Mouse (Mus musculus): ENCODE measurements around the gene Gtpbp6. TPM values are rescaled to one million over a fixed set of nuclear protein-coding genes. Genes with fewer than 3 reads are reported as not detected.
A peak's percentile ranks its signal among the peaks of the same experiment; 100 is the strongest.
"Not testable (repeated sequence)": the region's sequence is repeated elsewhere in the genome, so short reads cannot be mapped to it uniquely, and the experiment has no call there.

The Gtpbp6 gene
- total RNA-seq, 2 experiments from 2014 or later: 81.8 to 96.5 TPM

- DNase-seq (ENCODE audit: low spot score in 2 of 2): peak; percentile 32 to 36
Measured at GRCm38 (mm10) chr5:110100921-110101631, 6.9 kb downstream of the Gtpbp6 start.

GRCm38 (mm10) chr5:110099656-110100580, 8.1 kb downstream of the Gtpbp6 start, which contains the start of gene Plcxd1:
Gene Plcxd1 (plus strand): TSS chr5:110099969.
- peak in 1 of 2 experiments; percentile 9 for DNase-seq (ENCODE audit: low spot score in 2 of 2)

- DNase-seq (ENCODE audit: low spot score in 2 of 2): peak; percentile 30 to 57
Measured at GRCm38 (mm10) chr5:110098991-110099477, 9.0 kb downstream of the Gtpbp6 start.

GRCm38 (mm10) chr5:110094847-110095213, 13.2 kb downstream of the Gtpbp6 start:
- DNase-seq (ENCODE audit: low spot score in 2 of 2): no peak

DNA sequence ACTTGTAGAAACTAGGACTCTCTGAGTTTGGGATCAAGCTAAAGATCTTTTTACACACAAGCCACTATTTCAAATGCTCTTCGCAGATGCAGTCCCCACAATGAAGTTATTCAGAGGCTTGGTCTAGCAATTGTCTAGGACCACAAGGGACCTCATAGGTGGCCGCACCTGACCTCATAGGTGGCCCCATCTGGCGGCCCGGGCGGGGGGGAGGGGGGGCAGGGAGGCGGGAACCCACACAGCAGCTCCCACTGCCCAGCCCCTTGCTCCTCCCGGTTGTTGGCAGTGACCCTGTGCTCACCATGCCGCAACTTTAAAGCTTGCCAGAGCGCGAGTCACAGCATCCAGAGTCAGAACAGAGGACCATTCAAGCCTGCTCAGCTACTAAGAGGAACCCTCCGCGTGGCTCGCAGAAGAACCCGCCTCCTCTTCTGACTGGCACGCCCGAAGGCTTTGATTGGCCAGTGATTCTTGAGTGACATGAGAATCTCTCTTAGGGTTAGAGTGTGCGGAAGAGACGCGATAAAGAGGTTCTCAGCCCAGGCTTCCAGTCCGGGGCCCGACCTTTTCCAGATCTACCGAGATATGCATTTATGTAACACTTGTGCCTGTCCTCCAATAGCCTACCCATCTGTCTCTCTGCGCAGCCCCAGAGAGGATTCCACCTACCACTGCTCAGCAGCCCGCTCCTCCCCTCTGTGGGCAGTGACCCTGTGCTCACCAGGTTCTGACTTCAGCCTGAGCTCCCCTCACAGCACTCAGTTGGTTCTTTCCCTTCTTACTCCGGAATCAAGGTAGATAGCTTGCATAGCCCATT, 13.8 kb downstream of the Gtpbp6 start, which contains the start of gene Gm35315:
Gene Gm35315 (minus strand): TSS at position 391 of the 817 bp plus-strand sequence.
- DNase-seq (ENCODE audit: low spot score in 2 of 2): peak; percentile 84 to 86

GRCm38 (mm10) chr5:110091546-110091945, 16.5 kb downstream of the Gtpbp6 start:
- no peak for DNase-seq (ENCODE audit: low spot score in 2 of 2)

- no peak for DNase-seq (ENCODE audit: low spot score in 2 of 2)
Measured at GRCm38 (mm10) chr5:110086161-110086866, 21.7 kb downstream of the Gtpbp6 start.

- DNase-seq (ENCODE audit: low spot score in 2 of 2): no peak
Measured at GRCm38 (mm10) chr5:110082961-110083360, 25.0 kb downstream of the Gtpbp6 start.

DNA sequence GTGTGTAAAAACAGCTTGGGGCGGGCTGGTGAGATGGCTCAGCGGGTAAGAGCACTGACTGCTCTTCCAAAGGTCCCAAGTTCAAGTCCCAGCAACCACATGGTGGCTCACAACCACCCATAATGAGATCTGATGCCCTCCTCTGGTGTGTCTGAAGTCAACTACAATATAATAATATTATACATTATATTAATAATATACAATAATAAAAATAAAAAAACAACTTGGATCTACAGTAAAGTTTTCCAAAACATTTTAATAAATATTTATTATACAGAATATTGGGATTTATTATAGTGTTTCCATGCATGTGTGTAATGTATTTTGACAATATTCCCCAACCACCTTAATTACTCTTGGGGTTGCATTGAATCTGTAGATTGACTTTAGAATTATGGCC, 35.6 kb downstream of the Gtpbp6 start, which contains the start of gene Gm17655:
Gene Gm17655 (minus strand): TSS at position 101 of the 400 bp plus-strand sequence.
- DNase-seq (ENCODE audit: low spot score in 2 of 2): not testable (repeated sequence)

- peak; percentile 77 to 85 for DNase-seq (ENCODE audit: low spot score in 2 of 2)
Measured at GRCm38 (mm10) chr5:110057637-110058408, 50.2 kb downstream of the Gtpbp6 start.

Other genes with a start within 250 kb of the Gtpbp6 start
- gene Gm15446, start 184.8 kb downstream of the Gtpbp6 start, total RNA-seq (2021): 10 to 100 TPM; 32.3 to 34.4 TPM
- 10 to 100 TPM; 45.4 to 54.8 TPM for gene Zfp932, start 111.7 kb downstream of the Gtpbp6 start, total RNA-seq (2021)
- gene Gm17655, start 35.7 kb downstream of the Gtpbp6 start, total RNA-seq (2021): 1 to 10 TPM; 4.0 to 6.4 TPM
- under 1 TPM; 0.40 to 0.53 TPM for gene Gm35315, start 13.8 kb downstream of the Gtpbp6 start, total RNA-seq (2021)
- gene Plcxd1, start 8.2 kb downstream of the Gtpbp6 start, total RNA-seq (2021): 10 to 100 TPM; 10.4 to 10.9 TPM
- gene Zfp605, start 1.9 kb upstream of the Gtpbp6 start, total RNA-seq (2021): 10 to 100 TPM; 15.5 to 15.7 TPM
- 10 to 100 TPM; 42.3 to 54.0 TPM for gene Chfr, start 27.6 kb upstream of the Gtpbp6 start, total RNA-seq (2021)
- 10 to 100 TPM; 47.1 to 47.5 TPM for gene Golga3, start 68.5 kb upstream of the Gtpbp6 start, total RNA-seq (2021)
- gene Ankle2, start 122.8 kb upstream of the Gtpbp6 start, total RNA-seq (2021): 10 to 100 TPM; 41.8 to 45.2 TPM
- 10 to 100 TPM; 55.1 to 59.2 TPM for gene Pgam5, start 161.7 kb upstream of the Gtpbp6 start, total RNA-seq (2021)
- 1 to 10 TPM; 7.9 to 9.5 TPM for gene Pxmp2, start 178.0 kb upstream of the Gtpbp6 start, total RNA-seq (2021)
- gene Pole, start 178.1 kb upstream of the Gtpbp6 start, total RNA-seq (2021): 1 to 10 TPM in 1 of 2 experiments, under 1 TPM in 1; 0.73 to 1.0 TPM
- gene P2rx2, start 235.0 kb upstream of the Gtpbp6 start, total RNA-seq (2021): under 1 TPM in 1 of 2 experiments, not detected in 1; 0.23 TPM
- not detected for gene Lrcol1, start 236.5 kb upstream of the Gtpbp6 start, total RNA-seq (2021)

Measured in left cerebral cortex, adult 18-20 months (tissue).